Mouse (Mus musculus) E14TG2a.4 (cell line): ENCODE results near the gene Tshz2.
A peak's percentile ranks its signal among the peaks of the same experiment; 100 is the strongest.

Source experiments
- H3K27me3 ChIP-seq: 2 replicates; pipeline ENCODE4 v1.6.1; 2014; ENCODE audit warnings: low read length, control low read depth; ENCODE audit not compliant: insufficient read depth
- H3K36me3 ChIP-seq: 2 replicates; pipeline ENCODE4 v1.6.1; 2014; ENCODE audit warnings: low read length, control low read depth; ENCODE audit not compliant: insufficient read depth
- H3K4me1 ChIP-seq: replicated peaks from 2 replicates; pipeline ENCODE4 v1.6.1; 2014; ENCODE audit warnings: low read depth, low read length, control low read depth
- H3K4me3 ChIP-seq: replicated peaks from 2 replicates; pipeline ENCODE4 v1.5.1; 2014; ENCODE audit warnings: mild to moderate bottlenecking, low read length
- H3K9me3 ChIP-seq: 2 replicates; pipeline ENCODE4 v1.6.1; 2014; ENCODE audit warnings: low read length, control low read depth
- CTCF ChIP-seq: conservative IDR thresholded peaks from 2 replicates; pipeline ENCODE4 v1.5.1; 2014; ENCODE audit warnings: low read length
- NANOG ChIP-seq: IDR thresholded peaks from 2 replicates; pipeline ENCODE4 v1.6.1; 2014; ENCODE audit warnings: borderline replicate concordance, low read length, mixed read lengths
- POU5F1 ChIP-seq: IDR thresholded peaks from 2 replicates; pipeline ENCODE4 v1.6.1; 2014; ENCODE audit warnings: low read length, borderline replicate concordance

The Tshz2 gene

DNA sequence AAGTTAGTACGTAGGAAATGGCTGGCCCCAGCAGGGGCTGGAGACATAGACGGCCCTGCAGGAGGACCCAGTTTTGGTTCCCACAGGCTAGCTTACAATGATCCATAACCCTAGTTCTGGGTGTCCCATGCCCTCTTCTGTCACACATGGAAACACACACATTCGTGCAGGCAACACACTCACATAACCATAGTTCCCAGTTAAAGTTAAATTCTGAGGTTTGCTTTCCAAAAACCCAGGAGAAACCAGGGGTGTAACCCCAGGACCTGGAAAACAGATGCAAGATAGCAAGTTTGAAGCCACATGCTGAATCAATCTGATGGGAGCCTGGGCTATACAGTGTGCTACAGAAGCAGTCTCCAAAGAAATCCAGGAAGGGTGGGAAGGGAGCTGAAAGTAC lies 475.0 kb downstream of the Tshz2 start:
- Histone ChIP-seq H3K9me3 (no peaks in the 10 kb centered on the region), H3K36me3 (peaks cover 76% of the 10 kb centered on the region), H3K27me3 (no peaks in the 10 kb centered on the region), H3K4me3 (no peak overlapping the region), H3K4me1 (peaks cover 87% of the 10 kb centered on the region)
- TF ChIP-seq CTCF (no peak), NANOG (no peak), POU5F1 (no peak)

DNA sequence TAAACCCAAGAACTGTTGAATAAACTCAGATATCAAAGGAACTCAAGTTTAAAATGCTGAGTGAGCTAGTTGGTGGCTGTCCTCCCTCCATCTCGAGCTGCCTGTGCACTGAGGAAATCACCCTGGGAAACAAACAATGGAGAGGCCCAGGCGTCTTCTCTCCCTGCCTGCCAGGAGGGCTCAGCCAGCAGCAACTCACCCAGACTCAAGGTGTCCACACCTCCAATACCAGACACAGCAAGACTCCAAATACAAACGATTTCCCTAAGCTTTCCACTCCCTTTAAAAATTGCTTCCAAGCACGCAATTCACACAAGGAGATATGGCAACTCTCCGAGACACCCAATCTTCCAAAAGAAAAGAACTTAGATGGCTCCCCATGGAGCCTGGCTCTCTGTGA lies 476.7 kb downstream of the Tshz2 start:
- no peaks in the 10 kb centered on the region for H3K9me3 ChIP-seq
- peaks cover 93% of the 10 kb centered on the region for H3K36me3 ChIP-seq
- no peak overlapping the region for H3K4me3 ChIP-seq
- no peak for TF ChIP-seq CTCF
- no peak for TF ChIP-seq POU5F1
- no peak for TF ChIP-seq NANOG
- H3K27me3 ChIP-seq = no peaks in the 10 kb centered on the region
- peaks cover 92% of the 10 kb centered on the region for H3K4me1 ChIP-seq

DNA sequence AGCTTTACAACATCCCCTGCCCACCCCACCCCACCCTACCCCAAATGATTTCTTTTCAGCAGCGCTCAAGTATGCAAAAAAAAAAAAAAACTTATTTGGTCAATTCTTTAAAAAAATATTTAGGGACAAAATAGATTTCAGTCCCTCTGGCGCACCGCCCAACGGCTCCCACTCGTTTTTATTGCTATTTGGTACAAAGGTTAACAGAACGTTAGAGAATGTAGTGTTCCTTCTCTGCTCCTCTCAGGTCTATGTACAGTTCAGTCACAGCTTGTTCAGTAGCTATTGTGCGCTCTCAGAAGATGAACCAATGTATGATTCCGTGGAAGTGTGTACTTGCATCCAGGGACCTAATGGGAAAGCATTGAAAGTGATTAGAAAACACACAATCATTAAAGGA lies 477.5 kb downstream of the Tshz2 start:
- no peak overlapping the region for H3K4me3 ChIP-seq
- TF ChIP-seq NANOG (no peak), CTCF (no peak), POU5F1 (no peak)
- peaks cover 100% of the 10 kb centered on the region for H3K36me3 ChIP-seq
- no peaks in the 10 kb centered on the region for H3K27me3 ChIP-seq
- peaks cover 92% of the 10 kb centered on the region for H3K4me1 ChIP-seq
- no peaks in the 10 kb centered on the region for H3K9me3 ChIP-seq

DNA sequence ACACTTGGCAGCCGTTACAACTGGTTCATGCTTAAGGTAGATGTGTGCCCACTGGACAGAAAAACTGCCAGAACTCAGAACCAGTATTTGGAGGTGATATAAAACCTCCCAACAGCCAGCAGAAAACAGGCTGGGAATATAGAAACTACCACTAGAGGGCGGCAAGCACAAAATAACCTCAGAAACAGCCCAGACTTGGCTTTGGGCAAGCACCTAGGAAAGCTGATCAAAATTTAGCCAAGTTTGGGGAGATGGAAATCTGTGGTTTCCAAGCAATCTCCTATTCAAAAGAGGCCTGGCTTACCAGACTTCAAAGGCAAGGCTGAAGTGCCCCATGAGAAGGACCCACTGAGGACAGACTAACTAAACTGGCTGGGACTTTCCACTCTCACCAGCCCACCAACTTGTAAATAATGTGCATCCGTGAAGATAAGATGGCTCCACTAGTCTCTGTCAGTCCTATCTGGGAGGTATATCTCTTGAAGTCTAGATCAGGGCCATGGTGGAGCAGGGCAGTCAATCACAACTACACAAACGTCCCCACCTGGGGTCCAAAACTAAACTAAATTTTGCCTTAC lies 484.0 kb downstream of the Tshz2 start:
- TF ChIP-seq NANOG (no peak), CTCF (peak; percentile 79), POU5F1 (no peak)
- Histone ChIP-seq H3K36me3 (peaks cover 99% of the 10 kb centered on the region), H3K27me3 (no peaks in the 10 kb centered on the region), H3K9me3 (no peaks in the 10 kb centered on the region), H3K4me3 (no peak overlapping the region), H3K4me1 (peaks cover 99% of the 10 kb centered on the region)

DNA sequence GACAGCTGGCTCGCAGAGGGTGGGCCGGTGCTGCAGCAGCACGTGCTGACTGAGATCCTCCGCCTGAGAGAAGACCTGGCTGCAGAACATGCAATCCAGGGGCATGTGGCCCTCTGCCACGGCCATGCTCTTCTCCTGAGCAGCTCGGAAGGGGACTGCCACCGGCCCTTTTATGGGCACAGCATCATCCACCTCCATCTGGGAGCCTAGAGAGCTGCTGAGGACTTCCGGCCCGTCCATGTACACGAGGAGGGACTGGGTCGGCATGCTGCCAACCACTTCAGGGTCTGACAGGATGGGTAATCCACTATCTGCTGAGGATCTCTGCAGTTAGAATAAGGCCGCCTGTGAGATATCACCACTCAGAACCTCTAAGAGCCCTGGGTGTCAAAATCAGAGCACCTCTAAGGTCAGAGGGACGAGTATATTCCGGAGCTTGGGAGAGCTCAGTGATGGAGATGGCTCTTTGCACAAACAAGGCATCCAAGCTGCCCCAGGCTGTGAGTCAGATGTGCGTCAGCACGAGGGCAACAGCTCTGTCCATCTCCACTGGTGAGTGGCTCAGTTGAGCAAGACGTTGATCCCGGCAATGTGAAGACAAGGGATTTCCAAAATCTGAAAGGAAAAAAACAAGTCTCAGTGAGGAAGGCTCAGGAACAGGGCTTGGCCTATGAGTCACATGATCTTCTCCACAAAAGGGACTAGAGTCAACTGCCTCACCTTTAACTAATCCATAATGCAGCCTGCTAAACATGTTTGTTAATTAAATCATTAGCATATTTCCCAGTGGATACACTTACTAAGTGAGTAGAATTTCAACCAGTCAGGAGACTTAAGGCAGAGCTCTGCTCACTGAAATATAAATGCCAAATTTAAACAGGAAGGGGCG lies 487.6 kb downstream of the Tshz2 start:
- H3K4me3 ChIP-seq = peak overlapping the region; percentile 50

More for the DNA sequence above, 487.6 kb downstream of the Tshz2 start:
- no peak for TF ChIP-seq NANOG
- TF ChIP-seq CTCF = no peak
- TF ChIP-seq POU5F1 = no peak
- Histone ChIP-seq H3K27me3 (no peaks in the 10 kb centered on the region), H3K4me1 (peaks cover 97% of the 10 kb centered on the region), H3K36me3 (peaks cover 96% of the 10 kb centered on the region), H3K9me3 (no peaks in the 10 kb centered on the region)
